Mouse (Mus musculus) embryonic facial prominence, embryonic 11.5 days (tissue): Measurements from ENCODE around the gene Lcp2. TPM values are rescaled to one million over a fixed set of nuclear protein-coding genes. Genes with fewer than 3 reads are reported as not detected.

Experiments
- ATAC-seq: fragments of 200-750 bp; cut with Nextera tagmentation; replicated peaks from 2 replicates; pipeline ENCODE4 v1.8.0; 2017; ENCODE audit warnings: low read depth; ENCODE audit not compliant: insufficient number of reproducible peaks, low FRiP score, low TSS enrichment
- DNase-seq: peaks from one replicate; pipeline ENCODE4 v3.0.0-alpha.2; 2015; ENCODE audit warnings: low spot score
- H3K27ac ChIP-seq: fragments of 300-500 bp; sonication (generic); replicated peaks from 2 replicates; pipeline ENCODE4 v1.5.1; 2014; ENCODE audit warnings: mild to moderate bottlenecking, low read depth, low read length, control low read depth
- H3K27me3 ChIP-seq: fragments of 300-500 bp; sonication (generic); 2 replicates; pipeline ENCODE4 v1.6.1; 2014; ENCODE audit warnings: mild to moderate bottlenecking, low read length, moderate library complexity, mixed read lengths; ENCODE audit not compliant: control insufficient read depth, insufficient read depth
- H3K36me3 ChIP-seq: fragments of 300-500 bp; sonication (generic); replicated peaks from 2 replicates; pipeline ENCODE4 v1.6.1; 2014; ENCODE audit warnings: low read depth, mild to moderate bottlenecking, low read length, moderate library complexity, mixed read lengths; ENCODE audit not compliant: control insufficient read depth, insufficient read depth
- H3K4me1 ChIP-seq: fragments of 300-500 bp; sonication (generic); 2 replicates; pipeline ENCODE4 v1.6.1; 2014; ENCODE audit warnings: low read length, mixed read lengths; ENCODE audit not compliant: control insufficient read depth, insufficient read depth
- H3K4me2 ChIP-seq: fragments of 300-500 bp; sonication (generic); 2 replicates; pipeline ENCODE4 v1.6.1; 2014; ENCODE audit warnings: low read depth, mild to moderate bottlenecking, control low read depth, low read length, moderate library complexity
- H3K4me3 ChIP-seq: fragments of 300-500 bp; sonication (generic); 2 replicates; pipeline ENCODE4 v1.5.1; 2014; ENCODE audit warnings: low read depth, low read length, control low read depth
- H3K9ac ChIP-seq: fragments of 300-500 bp; sonication (generic); replicated peaks from 2 replicates; pipeline ENCODE4 v1.6.1; 2014; ENCODE audit warnings: mild to moderate bottlenecking, control low read depth, low read length
- H3K9me3 ChIP-seq: fragments of 300-500 bp; sonication (generic); replicated peaks from 2 replicates; pipeline ENCODE4 v1.6.1; 2016; ENCODE audit warnings: mild to moderate bottlenecking, low read length, inconsistent platforms, mixed read lengths; ENCODE audit not compliant: control insufficient read depth
- WGBS: fragments of 180-500 bp; shearing (Covaris S2); extraction: QIAGEN DNeasy Blood & Tissue Kit; methylation state at CpG from one replicate; pipeline ENCODE4 v1.1.7; 2014; 5-methylcytosine and 5-hydroxymethylcytosine counted together
- polyA plus RNA-seq: library from polyadenylated mRNA; unstranded; fragments of >200 nt; fragmentation: Nextera tagmentation; extraction: Ambion mirVana; gene quantifications from 2 replicates; pipeline ENCODE4 v1.2.1, GENCODE M21; 2014

The Lcp2 gene
- polyA plus RNA-seq, 1 experiment from 2014 or later: 2.4 TPM

DNA sequence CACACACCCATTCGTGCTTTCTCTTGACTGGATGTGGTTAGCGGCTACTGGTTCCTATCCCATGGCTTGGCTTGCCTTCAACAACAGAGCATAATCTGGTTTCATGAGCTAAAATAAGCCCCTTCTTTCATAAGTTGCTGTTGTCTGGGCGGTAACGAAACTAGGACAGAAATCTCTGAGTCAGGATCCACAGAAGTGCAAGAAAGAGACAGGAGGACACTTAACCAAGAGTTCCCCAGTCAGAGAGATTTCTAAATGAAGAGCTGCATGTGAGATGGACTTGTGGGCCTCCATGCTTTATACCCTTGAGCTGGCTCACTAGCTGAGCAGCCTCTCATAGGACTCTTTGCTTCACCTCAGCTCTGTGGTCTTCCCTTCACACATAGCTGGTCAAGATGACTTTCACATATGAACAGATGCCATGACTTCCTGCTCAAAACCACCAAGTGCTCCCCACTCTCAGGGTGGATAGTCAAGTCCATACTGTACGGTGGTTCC lies 12.7 kb upstream of the Lcp2 start:
- Histone ChIP-seq H3K27me3 (no peaks in the 10 kb centered on the region), H3K9ac (no peak overlapping the region), H3K27ac (no peak overlapping the region), H3K4me3 (no peak overlapping the region), H3K9me3 (no peaks in the 10 kb centered on the region), H3K36me3 (no peaks in the 10 kb centered on the region), H3K4me1 (no peaks in the 10 kb centered on the region), H3K4me2 (no peak overlapping the region)
- DNase-seq: no peak
- ATAC-seq: no peak
- 88% methylated on average over 5 of the region's 5 CpGs for WGBS

DNA sequence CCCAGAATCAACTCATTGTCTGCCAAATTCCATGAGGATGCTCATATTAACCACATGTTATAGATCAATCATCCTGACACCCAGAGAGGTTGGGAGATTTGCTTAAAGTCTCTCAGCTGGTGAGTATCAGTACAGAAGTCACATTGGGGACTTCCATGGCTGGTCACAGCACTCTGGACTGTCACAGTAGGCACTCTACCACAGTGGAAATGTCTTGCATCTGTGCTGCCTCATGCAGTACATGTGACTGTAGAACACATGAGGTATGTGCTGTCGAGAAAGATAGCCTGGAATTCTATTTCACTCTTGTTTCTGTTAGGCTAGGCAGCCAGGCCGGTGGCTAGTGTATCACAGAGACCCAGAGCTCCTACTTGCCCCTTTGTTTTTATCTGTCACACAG lies 11.9 kb upstream of the Lcp2 start:
- H3K36me3 ChIP-seq: no peaks in the 10 kb centered on the region
- H3K4me1 ChIP-seq: no peaks in the 10 kb centered on the region
- WGBS: 77% methylated on average over 2 of the region's 2 CpGs
- H3K9ac ChIP-seq: no peak overlapping the region
- no peak overlapping the region for H3K27ac ChIP-seq
- ATAC-seq: no peak
- DNase-seq: no peak
- H3K9me3 ChIP-seq: no peaks in the 10 kb centered on the region
- H3K4me2 ChIP-seq: no peak overlapping the region
- no peak overlapping the region for H3K4me3 ChIP-seq
- no peaks in the 10 kb centered on the region for H3K27me3 ChIP-seq

DNA sequence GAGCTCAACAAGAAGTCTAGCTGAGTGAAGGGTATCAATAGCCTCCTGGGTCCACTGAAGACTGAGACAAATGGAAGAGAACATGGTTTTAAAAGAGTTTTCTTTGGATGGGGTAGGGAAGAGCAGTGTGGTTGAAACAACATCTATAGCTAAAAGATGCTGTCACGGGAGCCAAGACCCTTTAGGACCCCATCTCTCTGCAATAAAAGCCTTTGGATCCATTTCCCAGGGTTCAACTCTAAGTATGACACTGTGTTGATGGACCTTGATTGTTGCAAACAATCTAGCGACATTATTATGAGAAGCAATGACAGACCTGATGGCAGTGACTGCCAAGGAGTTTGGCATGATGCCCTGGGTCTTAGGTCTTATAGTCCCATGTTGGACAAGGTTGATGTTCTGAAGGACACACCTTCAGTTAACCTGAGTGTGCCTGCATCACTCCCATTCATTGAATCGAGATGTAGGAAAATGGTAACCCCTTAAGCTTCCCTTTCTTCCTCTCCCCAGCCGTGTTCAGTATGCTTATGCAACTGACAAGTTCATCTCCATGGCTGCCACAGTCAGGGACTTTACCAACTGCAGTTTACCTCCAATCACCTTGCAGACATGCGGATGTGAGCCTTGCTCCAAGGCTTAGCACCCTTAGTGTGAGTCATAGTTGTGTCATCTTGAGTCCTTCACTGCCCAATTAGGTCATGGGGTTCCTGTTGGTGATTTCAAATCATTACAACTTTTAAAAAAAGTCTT lies 10.6 kb upstream of the Lcp2 start:
- Histone ChIP-seq H3K4me3 (no peak overlapping the region), H3K36me3 (no peaks in the 10 kb centered on the region), H3K27ac (no peak overlapping the region), H3K9me3 (no peaks in the 10 kb centered on the region), H3K9ac (no peak overlapping the region), H3K27me3 (no peaks in the 10 kb centered on the region), H3K4me2 (no peak overlapping the region), H3K4me1 (no peaks in the 10 kb centered on the region)
- 75% methylated on average over 5 of the region's 5 CpGs for WGBS
- DNase-seq: no peak
- ATAC-seq: no peak

DNA sequence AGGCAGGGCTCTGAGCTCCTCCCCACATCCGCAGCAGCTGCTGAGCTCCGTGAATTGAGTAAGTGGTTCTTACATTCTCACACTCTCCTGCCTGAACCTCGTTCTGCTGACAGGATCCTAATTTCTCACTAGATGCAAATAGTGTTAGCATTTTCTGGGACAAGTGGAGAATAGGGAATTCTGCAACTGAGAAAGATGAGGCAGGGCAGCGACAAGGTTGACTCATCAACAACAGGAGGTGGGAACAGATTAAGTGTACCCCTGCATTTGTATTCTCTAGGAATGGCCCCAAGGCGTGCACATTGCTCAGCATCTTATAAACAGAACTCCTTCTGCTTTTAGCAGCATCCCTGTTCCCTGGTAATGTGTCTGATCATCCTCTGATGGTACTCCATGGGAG lies 6.7 kb upstream of the Lcp2 start:
- DNase-seq: no peak
- Histone ChIP-seq H3K9me3 (no peaks in the 10 kb centered on the region), H3K27ac (no peak overlapping the region), H3K27me3 (no peaks in the 10 kb centered on the region), H3K9ac (no peak overlapping the region), H3K4me1 (no peaks in the 10 kb centered on the region), H3K4me3 (no peak overlapping the region), H3K4me2 (no peak overlapping the region), H3K36me3 (no peaks in the 10 kb centered on the region)
- no peak for ATAC-seq
- 88% methylated on average over 5 of the region's 5 CpGs for WGBS

DNA sequence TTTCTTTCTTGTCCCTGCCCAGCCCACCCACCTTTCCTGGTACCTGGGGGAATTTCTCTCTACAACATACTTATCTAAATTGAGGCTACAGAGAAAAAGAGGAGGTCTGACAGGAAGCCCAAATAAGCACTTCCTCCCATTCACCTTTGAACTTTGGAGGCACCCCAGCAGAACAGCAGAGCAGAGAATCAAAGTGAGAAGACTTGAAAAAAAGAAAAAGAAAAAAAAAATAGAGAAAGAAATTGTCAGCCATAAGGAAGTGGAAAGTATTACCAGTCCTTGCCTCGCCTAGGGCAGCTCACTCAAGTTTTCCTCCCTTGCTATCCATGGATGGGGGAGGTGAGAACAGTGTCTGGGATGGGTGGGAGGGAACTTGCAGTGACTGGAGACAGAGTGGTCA lies 3.9 kb upstream of the Lcp2 start:
- WGBS: 55% methylated on average over 1 of the region's 1 CpGs
- DNase-seq (no peak), ATAC-seq (no peak)
- no peaks in the 10 kb centered on the region for H3K36me3 ChIP-seq
- no peak overlapping the region for H3K4me2 ChIP-seq
- H3K9ac ChIP-seq: no peak overlapping the region
- H3K4me1 ChIP-seq: no peaks in the 10 kb centered on the region
- no peak overlapping the region for H3K27ac ChIP-seq
- H3K27me3 ChIP-seq: no peaks in the 10 kb centered on the region
- no peak overlapping the region for H3K4me3 ChIP-seq
- no peaks in the 10 kb centered on the region for H3K9me3 ChIP-seq

DNA sequence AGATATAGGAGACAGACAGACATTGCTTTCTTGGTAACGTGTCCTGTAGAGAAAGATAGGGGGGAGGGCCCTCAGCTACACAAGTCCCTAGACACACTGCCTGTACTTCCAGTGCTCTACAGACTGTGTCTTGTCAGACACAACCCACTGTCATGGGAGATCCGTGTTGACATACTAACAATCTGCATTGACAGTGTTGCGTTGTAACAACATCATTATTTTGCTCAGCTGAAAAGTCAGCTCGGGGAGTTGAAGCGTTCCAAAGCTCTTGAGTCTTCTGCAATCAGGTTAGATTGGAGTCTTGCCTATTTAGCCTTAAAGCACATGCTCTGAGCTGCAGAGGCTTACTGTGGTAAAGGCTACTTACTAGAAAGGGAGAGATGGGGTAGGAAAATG lies 820 bp downstream of the Lcp2 start:
- Histone ChIP-seq H3K9ac (no peak overlapping the region), H3K4me2 (no peak overlapping the region), H3K27ac (no peak overlapping the region), H3K36me3 (no peaks in the 10 kb centered on the region), H3K9me3 (no peaks in the 10 kb centered on the region), H3K27me3 (no peaks in the 10 kb centered on the region), H3K4me3 (no peak overlapping the region), H3K4me1 (no peaks in the 10 kb centered on the region)
- no peak for DNase-seq
- no peak for ATAC-seq
- WGBS: 85% methylated on average over 5 of the region's 5 CpGs

DNA sequence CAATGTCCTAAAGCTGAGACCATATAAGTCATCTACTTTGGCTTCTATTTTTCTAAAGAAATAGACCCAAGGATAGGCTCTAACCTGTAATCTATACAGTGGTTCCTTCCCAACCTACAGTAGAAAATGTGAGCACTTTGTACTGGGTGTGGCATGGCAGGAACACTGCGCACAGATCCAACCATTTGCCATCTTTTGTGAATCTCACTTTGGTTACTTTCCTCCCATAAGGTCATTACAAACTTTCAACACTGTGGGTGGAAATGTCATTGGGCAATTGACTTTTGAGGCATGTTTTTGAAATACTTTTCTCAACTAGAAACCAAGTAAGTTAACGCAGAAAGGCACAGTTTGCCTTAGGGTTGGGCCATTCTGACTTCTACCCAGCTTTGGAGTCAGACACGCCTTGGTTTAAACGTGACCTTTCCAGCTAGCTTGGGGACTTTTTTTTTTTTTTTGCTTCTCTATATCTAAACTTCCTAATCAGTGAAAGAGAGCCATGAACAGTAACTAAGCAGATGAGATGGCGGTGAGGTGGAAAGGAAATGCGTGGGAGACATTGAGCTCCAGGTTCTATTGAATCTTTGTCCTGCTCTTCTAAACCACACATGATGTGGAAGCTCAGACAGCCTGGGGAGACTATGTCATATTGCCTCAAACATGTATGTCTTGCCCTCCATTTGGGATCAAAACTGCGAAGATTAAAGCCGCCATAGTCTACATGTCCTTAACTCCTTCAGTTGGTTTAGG lies 1.8 kb downstream of the Lcp2 start:
- no peak for DNase-seq
- Histone ChIP-seq H3K9me3 (no peaks in the 10 kb centered on the region), H3K4me3 (no peak overlapping the region), H3K4me1 (no peaks in the 10 kb centered on the region), H3K36me3 (no peaks in the 10 kb centered on the region), H3K27ac (no peak overlapping the region), H3K27me3 (no peaks in the 10 kb centered on the region), H3K4me2 (no peak overlapping the region), H3K9ac (no peak overlapping the region)
- no peak for ATAC-seq
- 89% methylated on average over 8 of the region's 8 CpGs for WGBS

DNA sequence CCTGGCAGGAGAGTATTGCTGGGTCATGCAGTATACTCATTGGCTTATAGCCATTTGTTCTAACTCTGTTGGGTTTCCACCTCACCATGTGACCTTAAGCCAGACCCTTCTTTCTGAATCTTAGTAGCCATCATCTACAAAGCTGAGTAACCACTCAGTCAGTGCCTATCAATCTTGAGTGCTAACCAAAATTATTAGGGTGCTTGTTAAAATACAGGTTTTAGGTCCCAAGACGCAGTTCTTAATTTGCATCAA lies 2.3 kb downstream of the Lcp2 start:
- no peak overlapping the region for H3K27ac ChIP-seq
- H3K27me3 ChIP-seq: no peaks in the 10 kb centered on the region
- no peaks in the 10 kb centered on the region for H3K9me3 ChIP-seq
- H3K4me3 ChIP-seq: no peak overlapping the region
- H3K36me3 ChIP-seq: no peaks in the 10 kb centered on the region
- no peaks in the 10 kb centered on the region for H3K4me1 ChIP-seq
- DNase-seq: no peak
- H3K4me2 ChIP-seq: no peak overlapping the region
- H3K9ac ChIP-seq: no peak overlapping the region
- ATAC-seq: no peak
- WGBS: 89% methylated on average over 1 of the region's 1 CpGs
